Mouse (Mus musculus): ENCODE measurements at regions not wholly inside any gene's neighbourhood (a gene's known extent, or its start where the extent isn't known, plus 50 kb on each side); places are given as distances from the start of the nearest gene placed in this dataset.

GRCm38 (mm10) chr3:38663023-38663422 is 178.4 kb upstream of the Ankrd50 start:
- no peak for ATAC-seq (ENCODE audit: low FRiP score, low TSS enrichment)
- H3K27ac ChIP-seq (ENCODE audit: low read depth, low read length): no peak overlapping the region
- no peak overlapping the region for H3K9ac ChIP-seq (ENCODE audit: low read depth, low read length)
- WGBS: 76% methylated on average over 5 of the region's 5 CpGs
- H3K27me3 ChIP-seq (ENCODE audit: control insufficient read depth, insufficient read depth, low read length): no peaks in the 10 kb centered on the region
- H3K4me1 ChIP-seq (ENCODE audit: control insufficient read depth, insufficient read depth, low read length): no peaks in the 10 kb centered on the region
- peaks cover 4% of the 10 kb centered on the region for H3K9me3 ChIP-seq (ENCODE audit: control insufficient read depth, low read length)
- H3K4me3 ChIP-seq (ENCODE audit: low read length): no peak overlapping the region
- no peaks in the 10 kb centered on the region for H3K36me3 ChIP-seq (ENCODE audit: control insufficient read depth, insufficient read depth, low read length)
- H3K4me2 ChIP-seq (replicated peaks; ENCODE audit: low read depth, low read length): no peak overlapping the region

DNA sequence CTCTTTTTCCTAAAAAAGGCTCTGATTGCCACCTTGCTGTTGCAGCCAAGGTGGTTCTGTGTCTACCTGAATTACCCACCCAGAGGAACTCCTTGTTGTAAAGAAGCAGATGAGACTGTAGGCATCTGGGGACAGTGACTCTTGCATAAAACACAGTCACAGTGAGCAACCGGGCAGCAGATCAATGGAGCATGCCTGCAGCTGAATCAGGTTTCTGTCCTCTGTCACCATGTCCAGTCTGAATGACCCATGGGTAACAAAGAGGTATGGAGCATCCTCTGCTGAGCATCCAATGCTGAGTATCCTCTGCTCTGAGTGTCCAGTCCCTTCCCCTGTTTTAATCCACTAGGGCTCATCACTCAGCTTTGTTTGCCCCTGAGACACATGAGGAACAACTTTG is 172.1 kb upstream of the Ankrd50 start:
- Histone ChIP-seq H3K4me3 (ENCODE audit: low read length) (no peak overlapping the region), H3K27me3 (ENCODE audit: control insufficient read depth, insufficient read depth, low read length) (no peaks in the 10 kb centered on the region), H3K9ac (ENCODE audit: low read depth, low read length) (no peak overlapping the region), H3K27ac (ENCODE audit: low read depth, low read length) (no peak overlapping the region), H3K9me3 (ENCODE audit: control insufficient read depth, low read length) (no peaks in the 10 kb centered on the region), H3K36me3 (ENCODE audit: control insufficient read depth, insufficient read depth, low read length) (no peaks in the 10 kb centered on the region), H3K4me1 (ENCODE audit: control insufficient read depth, insufficient read depth, low read length) (no peaks in the 10 kb centered on the region), H3K4me2 (replicated peaks; ENCODE audit: low read depth, low read length) (no peak overlapping the region)
- 22% methylated on average over 1 of the region's 1 CpGs for WGBS
- ATAC-seq (ENCODE audit: low FRiP score, low TSS enrichment): no peak

DNA sequence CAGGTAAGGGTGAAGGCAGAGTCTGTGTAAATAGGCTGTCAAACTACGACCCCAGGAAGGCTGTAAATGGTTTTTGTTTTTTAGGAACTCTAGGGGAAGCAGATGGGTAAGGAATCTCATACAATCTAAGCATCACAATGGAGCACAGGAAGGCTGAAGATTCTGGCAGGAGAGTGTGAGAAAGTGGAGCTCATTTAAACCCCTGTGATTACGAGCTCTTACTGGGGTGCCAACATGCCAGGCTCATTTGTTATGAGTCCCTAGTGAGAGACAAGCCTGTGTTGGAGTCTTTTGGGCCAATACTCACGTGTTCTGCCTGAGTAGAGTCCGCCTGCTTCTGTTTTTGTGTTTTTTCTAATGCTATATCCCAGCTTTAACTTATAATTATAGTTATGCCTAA is 169.3 kb upstream of the Ankrd50 start:
- Histone ChIP-seq H3K4me2 (replicated peaks; ENCODE audit: low read depth, low read length) (no peak overlapping the region), H3K36me3 (ENCODE audit: control insufficient read depth, insufficient read depth, low read length) (no peaks in the 10 kb centered on the region), H3K27me3 (ENCODE audit: control insufficient read depth, insufficient read depth, low read length) (no peaks in the 10 kb centered on the region), H3K4me3 (ENCODE audit: low read length) (no peak overlapping the region), H3K27ac (ENCODE audit: low read depth, low read length) (no peak overlapping the region), H3K9me3 (ENCODE audit: control insufficient read depth, low read length) (no peaks in the 10 kb centered on the region), H3K4me1 (ENCODE audit: control insufficient read depth, insufficient read depth, low read length) (no peaks in the 10 kb centered on the region), H3K9ac (ENCODE audit: low read depth, low read length) (no peak overlapping the region)
- 65% methylated on average over 4 of the region's 4 CpGs for WGBS
- no peak for ATAC-seq (ENCODE audit: low FRiP score, low TSS enrichment)

DNA sequence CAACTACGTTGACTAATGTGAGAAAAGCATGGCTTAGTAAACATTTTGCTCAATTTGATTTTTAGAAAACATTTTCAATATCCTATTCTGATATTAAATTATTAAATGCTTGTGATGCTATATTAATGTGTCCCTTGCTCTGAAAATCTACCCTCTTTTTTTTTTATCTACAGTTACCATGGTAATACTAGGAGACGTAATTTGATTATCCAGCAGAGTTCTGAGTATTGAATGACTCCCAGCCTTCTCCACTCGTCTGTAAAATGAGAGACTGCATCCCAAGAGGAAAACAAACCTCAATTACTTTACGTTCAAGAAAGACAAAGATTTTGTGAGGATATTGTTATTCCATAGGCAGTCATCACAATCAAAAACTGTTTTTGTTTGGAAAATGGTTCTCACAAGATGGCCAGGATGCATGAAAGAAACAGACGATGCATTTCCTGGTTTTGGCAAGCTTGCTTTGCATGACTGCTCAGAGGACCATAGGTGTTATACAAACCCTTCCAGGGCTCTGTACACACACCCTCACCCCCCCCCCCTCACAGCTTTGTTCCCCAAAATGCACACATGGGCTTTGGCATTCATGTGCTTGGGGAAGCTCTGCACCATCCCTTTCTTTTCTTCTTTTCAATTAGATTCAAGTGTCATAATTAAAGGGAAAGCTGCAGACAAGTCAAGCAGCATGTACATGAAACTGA is 168.5 kb upstream of the Ankrd50 start:
- H3K4me1 ChIP-seq (ENCODE audit: control insufficient read depth, insufficient read depth, low read length): no peaks in the 10 kb centered on the region
- H3K27me3 ChIP-seq (ENCODE audit: control insufficient read depth, insufficient read depth, low read length): no peaks in the 10 kb centered on the region
- H3K36me3 ChIP-seq (ENCODE audit: control insufficient read depth, insufficient read depth, low read length): no peaks in the 10 kb centered on the region
- H3K27ac ChIP-seq (ENCODE audit: low read depth, low read length): no peak overlapping the region
- H3K9ac ChIP-seq (ENCODE audit: low read depth, low read length): no peak overlapping the region
- peak; percentile 60; the same call in 1 of the 2 replicates for ATAC-seq (ENCODE audit: low FRiP score, low TSS enrichment)
- 31% methylated on average over 5 of the region's 5 CpGs for WGBS
- H3K9me3 ChIP-seq (ENCODE audit: control insufficient read depth, low read length): no peaks in the 10 kb centered on the region
- no peak overlapping the region for H3K4me2 ChIP-seq (replicated peaks; ENCODE audit: low read depth, low read length)
- no peak overlapping the region for H3K4me3 ChIP-seq (ENCODE audit: low read length)

DNA sequence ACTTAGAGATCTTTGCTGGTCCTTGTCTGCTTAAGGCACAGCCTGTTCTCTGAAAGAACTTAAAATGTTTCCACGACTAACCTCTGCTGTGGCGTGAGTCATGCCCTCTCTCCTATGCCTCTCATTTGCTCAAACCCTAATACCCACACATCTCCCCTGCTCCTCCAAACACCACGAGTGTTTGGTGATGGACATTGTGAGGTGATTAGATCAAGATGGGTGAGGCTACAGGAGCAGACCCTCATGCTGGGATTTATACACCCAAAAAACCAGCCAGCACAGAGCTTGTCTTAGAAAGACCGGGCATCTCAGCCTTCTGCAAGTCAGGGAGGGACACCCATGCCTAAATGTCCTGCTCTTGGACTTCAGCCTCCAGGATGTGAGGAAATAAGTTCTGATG is 165.5 kb upstream of the Ankrd50 start:
- Histone ChIP-seq H3K4me3 (ENCODE audit: low read length) (no peak overlapping the region), H3K4me1 (ENCODE audit: control insufficient read depth, insufficient read depth, low read length) (no peaks in the 10 kb centered on the region), H3K36me3 (ENCODE audit: control insufficient read depth, insufficient read depth, low read length) (no peaks in the 10 kb centered on the region), H3K9ac (ENCODE audit: low read depth, low read length) (no peak overlapping the region), H3K4me2 (replicated peaks; ENCODE audit: low read depth, low read length) (no peak overlapping the region), H3K27me3 (ENCODE audit: control insufficient read depth, insufficient read depth, low read length) (no peaks in the 10 kb centered on the region), H3K27ac (ENCODE audit: low read depth, low read length) (no peak overlapping the region), H3K9me3 (ENCODE audit: control insufficient read depth, low read length) (no peaks in the 10 kb centered on the region)
- no peak for ATAC-seq (ENCODE audit: low FRiP score, low TSS enrichment)
- WGBS: 74% methylated on average over 4 of the region's 4 CpGs

DNA sequence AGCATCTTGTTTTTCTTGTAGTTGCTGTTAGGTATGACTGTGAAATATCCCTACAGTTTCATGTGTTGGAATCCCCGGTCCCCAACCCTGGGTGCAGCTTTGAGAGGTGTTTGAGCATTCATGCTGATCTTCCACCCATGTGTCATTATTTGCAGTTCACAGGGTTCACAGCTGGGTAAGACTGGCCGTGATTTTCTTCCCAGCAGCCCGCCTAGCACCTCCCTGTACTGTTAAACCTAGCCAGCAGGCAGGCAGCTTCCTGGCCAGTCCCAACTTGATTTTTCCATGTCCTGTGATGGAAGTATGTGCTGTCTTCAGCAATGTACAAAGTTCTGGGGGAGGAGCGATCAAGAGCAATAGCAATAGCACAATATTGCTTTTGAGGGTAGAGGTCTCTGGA is 164.0 kb upstream of the Ankrd50 start:
- no peak overlapping the region for H3K27ac ChIP-seq (ENCODE audit: low read depth, low read length)
- ATAC-seq (ENCODE audit: low FRiP score, low TSS enrichment): no peak
- 51% methylated on average over 4 of the region's 4 CpGs for WGBS
- no peak overlapping the region for H3K9ac ChIP-seq (ENCODE audit: low read depth, low read length)
- no peaks in the 10 kb centered on the region for H3K4me1 ChIP-seq (ENCODE audit: control insufficient read depth, insufficient read depth, low read length)
- no peak overlapping the region for H3K4me2 ChIP-seq (replicated peaks; ENCODE audit: low read depth, low read length)
- H3K4me3 ChIP-seq (ENCODE audit: low read length): no peak overlapping the region
- H3K27me3 ChIP-seq (ENCODE audit: control insufficient read depth, insufficient read depth, low read length): no peaks in the 10 kb centered on the region
- H3K36me3 ChIP-seq (ENCODE audit: control insufficient read depth, insufficient read depth, low read length): no peaks in the 10 kb centered on the region
- no peaks in the 10 kb centered on the region for H3K9me3 ChIP-seq (ENCODE audit: control insufficient read depth, low read length)

DNA sequence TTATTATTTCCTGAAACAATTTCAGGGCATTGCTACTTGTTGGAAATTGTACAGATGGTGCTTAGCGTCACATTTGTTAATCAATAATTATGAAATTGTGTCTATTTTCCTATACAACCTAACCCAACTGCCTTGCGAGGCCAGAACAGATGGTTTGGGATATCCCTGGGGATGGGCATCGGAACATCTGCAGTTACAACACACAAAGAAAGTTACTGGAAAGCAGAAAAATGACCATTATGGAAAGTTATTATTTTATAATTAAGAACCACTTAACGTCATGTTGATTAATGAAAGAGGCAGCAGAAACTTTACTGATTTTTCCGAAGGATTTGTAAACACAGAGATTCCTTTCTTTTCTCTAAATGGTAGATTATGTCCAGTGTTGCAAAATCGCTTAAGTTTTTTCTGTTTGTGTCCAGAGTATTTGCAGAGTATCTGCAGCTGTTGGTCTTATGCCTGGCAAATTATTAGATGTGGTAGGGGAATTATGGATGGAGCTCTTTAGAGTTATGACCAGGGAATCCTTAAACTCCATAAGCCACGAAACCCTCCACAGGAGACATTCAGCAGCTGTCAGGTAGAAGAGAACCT is 163.2 kb upstream of the Ankrd50 start:
- Histone ChIP-seq H3K4me3 (ENCODE audit: low read length) (no peak overlapping the region), H3K9ac (ENCODE audit: low read depth, low read length) (no peak overlapping the region), H3K36me3 (ENCODE audit: control insufficient read depth, insufficient read depth, low read length) (no peaks in the 10 kb centered on the region), H3K9me3 (ENCODE audit: control insufficient read depth, low read length) (no peaks in the 10 kb centered on the region), H3K4me2 (replicated peaks; ENCODE audit: low read depth, low read length) (no peak overlapping the region), H3K27ac (ENCODE audit: low read depth, low read length) (no peak overlapping the region), H3K4me1 (ENCODE audit: control insufficient read depth, insufficient read depth, low read length) (no peaks in the 10 kb centered on the region), H3K27me3 (ENCODE audit: control insufficient read depth, insufficient read depth, low read length) (no peaks in the 10 kb centered on the region)
- ATAC-seq (ENCODE audit: low FRiP score, low TSS enrichment): no peak
- 83% methylated on average over 7 of the region's 7 CpGs for WGBS

GRCm38 (mm10) chr3:38641733-38642132 is 157.1 kb upstream of the Ankrd50 start:
- H3K9ac ChIP-seq (ENCODE audit: low read depth, low read length): no peak overlapping the region
- H3K4me2 ChIP-seq (replicated peaks; ENCODE audit: low read depth, low read length): no peak overlapping the region
- H3K27ac ChIP-seq (ENCODE audit: low read depth, low read length): no peak overlapping the region
- H3K36me3 ChIP-seq (ENCODE audit: control insufficient read depth, insufficient read depth, low read length): no peaks in the 10 kb centered on the region
- WGBS: 66% methylated on average over 1 of the region's 1 CpGs
- no peak overlapping the region for H3K4me3 ChIP-seq (ENCODE audit: low read length)
- H3K27me3 ChIP-seq (ENCODE audit: control insufficient read depth, insufficient read depth, low read length): no peaks in the 10 kb centered on the region
- ATAC-seq (ENCODE audit: low FRiP score, low TSS enrichment): no peak
- H3K9me3 ChIP-seq (ENCODE audit: control insufficient read depth, low read length): no peaks in the 10 kb centered on the region
- no peaks in the 10 kb centered on the region for H3K4me1 ChIP-seq (ENCODE audit: control insufficient read depth, insufficient read depth, low read length)

GRCm38 (mm10) chr3:38636806-38637205 is 152.2 kb upstream of the Ankrd50 start:
- no peak overlapping the region for H3K4me2 ChIP-seq (replicated peaks; ENCODE audit: low read depth, low read length)
- H3K36me3 ChIP-seq (ENCODE audit: control insufficient read depth, insufficient read depth, low read length): no peaks in the 10 kb centered on the region
- no peaks in the 10 kb centered on the region for H3K4me1 ChIP-seq (ENCODE audit: control insufficient read depth, insufficient read depth, low read length)
- H3K4me3 ChIP-seq (ENCODE audit: low read length): no peak overlapping the region
- H3K9me3 ChIP-seq (ENCODE audit: control insufficient read depth, low read length): no peaks in the 10 kb centered on the region
- H3K27me3 ChIP-seq (ENCODE audit: control insufficient read depth, insufficient read depth, low read length): no peaks in the 10 kb centered on the region
- no peak overlapping the region for H3K27ac ChIP-seq (ENCODE audit: low read depth, low read length)
- 65% methylated on average over 4 of the region's 4 CpGs for WGBS
- no peak for ATAC-seq (ENCODE audit: low FRiP score, low TSS enrichment)
- H3K9ac ChIP-seq (ENCODE audit: low read depth, low read length): no peak overlapping the region

Data from kidney, embryonic 14.5 days (tissue).